Mouse (Mus musculus) midbrain, postnatal 0 days (tissue): Measurements from ENCODE around the gene Zfp780b. TPM values are rescaled to one million over a fixed set of nuclear protein-coding genes. Genes with fewer than 3 reads are reported as not detected.
"Not testable (repeated sequence)": the region's sequence is repeated elsewhere in the genome, so short reads cannot be mapped to it uniquely, and the experiment has no call there.

Experiments used
- ATAC-seq: fragments of 200-750 bp; cut with Nextera tagmentation; 2 replicates; pipeline ENCODE4 v1.8.0; 2017; ENCODE audit warnings: moderate number of reproducible peaks, mild to moderate bottlenecking, moderate TSS enrichment, moderate library complexity; ENCODE audit not compliant: low FRiP score
- DNase-seq: peaks from one replicate; pipeline ENCODE4 v3.0.0-alpha.2; 2015; ENCODE audit warnings: low spot score
- H3K27ac ChIP-seq: fragments of 300-500 bp; sonication (generic); 2 replicates; pipeline ENCODE4 v1.5.1; 2014; ENCODE audit warnings: low read depth, mild to moderate bottlenecking, low read length, mixed read lengths
- H3K27me3 ChIP-seq: fragments of 300-500 bp; sonication (generic); 2 replicates; pipeline ENCODE4 v1.6.1; 2014; ENCODE audit warnings: low read length, control low read depth, mixed read lengths; ENCODE audit not compliant: insufficient read depth
- H3K36me3 ChIP-seq: fragments of 300-500 bp; sonication (generic); 2 replicates; pipeline ENCODE4 v1.6.1; 2014; ENCODE audit warnings: low read length, control low read depth, mixed read lengths; ENCODE audit not compliant: insufficient read depth
- H3K4me1 ChIP-seq: fragments of 300-500 bp; sonication (generic); 2 replicates; pipeline ENCODE4 v1.6.1; 2014; ENCODE audit warnings: mild to moderate bottlenecking, control low read depth, antibody characterized with exemption, low read length, mixed read lengths; ENCODE audit not compliant: insufficient read depth
- H3K4me2 ChIP-seq: fragments of 300-500 bp; sonication (generic); 2 replicates; pipeline ENCODE4 v1.6.1; 2014; ENCODE audit warnings: low read depth, mild to moderate bottlenecking, low read length, mixed read lengths; ENCODE audit not compliant: poor library complexity, severe bottlenecking
- H3K4me3 ChIP-seq: fragments of 300-500 bp; sonication (generic); 2 replicates; pipeline ENCODE4 v1.5.1; 2014; ENCODE audit warnings: low read depth, mild to moderate bottlenecking, low read length, moderate library complexity
- H3K9ac ChIP-seq: fragments of 300-500 bp; sonication (generic); replicated peaks from 2 replicates; pipeline ENCODE4 v1.6.1; 2014; ENCODE audit warnings: mild to moderate bottlenecking, low read length, moderate library complexity, mixed read lengths; ENCODE audit not compliant: poor library complexity, severe bottlenecking
- H3K9me3 ChIP-seq: fragments of 300-500 bp; sonication (generic); 2 replicates; pipeline ENCODE4 v1.6.1; 2016; ENCODE audit warnings: low read length, control low read depth
- CTCF ChIP-seq: IDR thresholded peaks from 2 replicates; pipeline ENCODE4 v1.5.1; 2016; ENCODE audit warnings: antibody characterized with exemption, mild to moderate bottlenecking
- WGBS: fragments of 180-500 bp; shearing (Covaris S2); extraction: QIAGEN DNeasy Blood & Tissue Kit; methylation state at CpG from one replicate; pipeline ENCODE4 v1.1.7; 2014; 5-methylcytosine and 5-hydroxymethylcytosine counted together
- polyA plus RNA-seq: library from polyadenylated mRNA; unstranded; fragments of >200 nt; fragmentation: Nextera tagmentation; extraction: Ambion mirVana; gene quantifications from 2 replicates; pipeline ENCODE4 v1.2.1, GENCODE M21; 2015
- total RNA-seq: library from RNA; depleted of rRNA; stranded (reverse); fragments of >200 nt; gene quantifications from 2 replicates; pipeline ENCODE4 v1.2.3, GENCODE M21; 2014; rRNA removed

Gene Zfp780b
- total and polyA plus RNA-seq, 2 experiments from 2014 or later: 21.6 to 21.8 TPM

GRCm38 (mm10) chr7:27941869-27942268 lies 37.1 kb downstream of the Zfp780b start:
- 48% methylated on average over 5 of the region's 7 CpGs for WGBS
- not testable (repeated sequence) for H3K27me3 ChIP-seq, H3K9ac ChIP-seq, H3K27ac ChIP-seq, H3K9me3 ChIP-seq, H3K4me2 ChIP-seq, H3K4me3 ChIP-seq, H3K36me3 ChIP-seq, DNase-seq, ATAC-seq, H3K4me1 ChIP-seq
- TF ChIP-seq CTCF: peak; percentile 48

GRCm38 (mm10) chr7:27933800-27934158 lies 45.2 kb downstream of the Zfp780b start:
- not testable (repeated sequence) for H3K36me3 ChIP-seq, H3K4me1 ChIP-seq, H3K9me3 ChIP-seq, H3K9ac ChIP-seq, H3K27ac ChIP-seq, H3K27me3 ChIP-seq, DNase-seq, ATAC-seq
- 13% methylated on average over 1 of the region's 9 CpGs for WGBS
- Histone ChIP-seq H3K4me2 (peak overlapping the region; percentile 38; the same call in 1 of the 2 replicates), H3K4me3 (0 out of 2 replicates have a peak overlapping the region, but pooled peaks have one; percentile 14)

- Histone ChIP-seq H3K27me3 (no peaks in the 10 kb centered on the region), H3K4me1 (peaks cover 4% of the 10 kb centered on the region; the same call in 1 of the 2 replicates), H3K36me3 (no peaks in the 10 kb centered on the region), H3K27ac (no peak overlapping the region), H3K9ac (peak overlapping the region; percentile 24; the same call in 1 of the 2 replicates), H3K4me3 (0 out of 2 replicates have a peak overlapping the region, but pooled peaks have one; percentile 14), H3K9me3 (no peaks in the 10 kb centered on the region), H3K4me2 (peak overlapping the region; percentile 38; the same call in 1 of the 2 replicates)
- no peak for TF ChIP-seq CTCF
- DNase-seq (no peak), ATAC-seq (no peak)
- 21% methylated on average over 7 of the region's 7 CpGs for WGBS
These were observed 45.7 kb downstream of the Zfp780b start for GRCm38 (mm10) chr7:27933050-27933799.

GRCm38 (mm10) chr7:27928818-27929695 lies 49.9 kb downstream of the Zfp780b start, which contains the start of gene Zfp974:
Zfp974 (minus strand) TSS chr7:27929460.
- peak within 1 kb of the TSS; percentile 77 for H3K27ac ChIP-seq
- H3K4me3 ChIP-seq: peak within 1 kb of the TSS; percentile 70
- peak within 1 kb of the TSS; percentile 82 for H3K4me2 ChIP-seq
- DNase-seq: peak; percentile 89
- H3K27me3 ChIP-seq: no peaks in the 10 kb centered on the region
- no peaks in the 10 kb centered on the region for H3K9me3 ChIP-seq
- 3% methylated on average over 40 of the region's 40 CpGs for WGBS
- peaks cover 4% of the 10 kb centered on the region; the same call in 1 of the 2 replicates for H3K4me1 ChIP-seq
- H3K9ac ChIP-seq: peak within 1 kb of the TSS; percentile 74
- ATAC-seq: peak; percentile 88
- H3K36me3 ChIP-seq: peaks cover 3% of the 10 kb centered on the region; the same call in 1 of the 2 replicates
- no peak for TF ChIP-seq CTCF

- H3K4me1 ChIP-seq, DNase-seq, ATAC-seq, H3K36me3 ChIP-seq, H3K27me3 ChIP-seq, H3K27ac ChIP-seq, H3K9ac ChIP-seq, H3K9me3 ChIP-seq, H3K4me3 ChIP-seq, H3K4me2 ChIP-seq: not testable (repeated sequence)
- WGBS: 63% methylated on average over 4 of the region's 4 CpGs
These were observed 51.9 kb downstream of the Zfp780b start for GRCm38 (mm10) chr7:27927041-27927440.

- H3K27ac ChIP-seq, H3K9me3 ChIP-seq, H3K36me3 ChIP-seq, H3K4me1 ChIP-seq, DNase-seq, H3K9ac ChIP-seq, ATAC-seq, H3K4me3 ChIP-seq, H3K4me2 ChIP-seq, H3K27me3 ChIP-seq: not testable (repeated sequence)
- 80% methylated on average over 3 of the region's 4 CpGs for WGBS
These were observed 68.0 kb downstream of the Zfp780b start for GRCm38 (mm10) chr7:27910952-27911351.

Other genes with a start within 250 kb of the Zfp780b start
- gene Zfp60, start 247.8 kb downstream of the Zfp780b start, total RNA-seq: 32.1 and 38.6 TPM in 2 replicates
- 38.1 and 40.9 TPM in 2 replicates for gene Zfp60, start 247.8 kb downstream of the Zfp780b start, polyA plus RNA-seq
- 6.4 and 7.3 TPM in 2 replicates for gene Zfp626, start 172.0 kb downstream of the Zfp780b start, total RNA-seq
- 0.81 and 0.88 TPM in 2 replicates for gene Zfp626, start 172.0 kb downstream of the Zfp780b start, polyA plus RNA-seq
- 6.8 and 10.1 TPM in 2 replicates for gene Zfp59, start 140.6 kb downstream of the Zfp780b start, total RNA-seq
- 4.7 and 5.8 TPM in 2 replicates for gene Zfp59, start 140.6 kb downstream of the Zfp780b start, polyA plus RNA-seq
- gene Zfp607a, start 121.6 kb downstream of the Zfp780b start, total RNA-seq: 0.71 and 1.5 TPM in 2 replicates
- gene Zfp607a, start 121.6 kb downstream of the Zfp780b start, polyA plus RNA-seq: 0.53 and 0.68 TPM in 2 replicates
- gene Zfp974, start 49.7 kb downstream of the Zfp780b start, total RNA-seq: 5.9 and 18.5 TPM in 2 replicates
- gene Zfp974, start 49.7 kb downstream of the Zfp780b start, polyA plus RNA-seq: 6.7 and 6.8 TPM in 2 replicates
- gene Zfp850, start 34.9 kb upstream of the Zfp780b start, total RNA-seq: 7.4 and 8.0 TPM in 2 replicates
- 4.0 and 4.2 TPM in 2 replicates for gene Zfp850, start 34.9 kb upstream of the Zfp780b start, polyA plus RNA-seq
- gene Psmc4, start 70.9 kb upstream of the Zfp780b start, total RNA-seq: 162 and 170 TPM in 2 replicates
- gene Psmc4, start 70.9 kb upstream of the Zfp780b start, polyA plus RNA-seq: 257 and 259 TPM in 2 replicates
- 0.33 and 0.66 TPM in 2 replicates for gene Fcgbp, start 92.1 kb upstream of the Zfp780b start, total RNA-seq
- 1.1 TPM in 2 replicates for gene Fcgbp, start 92.1 kb upstream of the Zfp780b start, polyA plus RNA-seq
- 0.16 TPM in 1 of 2 replicates, not detected in the other for gene 9530053A07Rik, start 150.3 kb upstream of the Zfp780b start, total RNA-seq
- gene 9530053A07Rik, start 150.3 kb upstream of the Zfp780b start, polyA plus RNA-seq: 0.05 and 0.06 TPM in 2 replicates
- gene Fbl, start 190.5 kb upstream of the Zfp780b start, total RNA-seq: 31.9 and 34.4 TPM in 2 replicates
- 51.9 and 60.9 TPM in 2 replicates for gene Fbl, start 190.5 kb upstream of the Zfp780b start, polyA plus RNA-seq
- gene Dyrk1b, start 200.3 kb upstream of the Zfp780b start, total RNA-seq: 28.8 and 33.3 TPM in 2 replicates
- 8.0 TPM in 2 replicates for gene Dyrk1b, start 200.3 kb upstream of the Zfp780b start, polyA plus RNA-seq